Mouse (Mus musculus) kidney, adult 2 months (tissue): ENCODE data around the gene Rcor2.

Experiments used
- CTCF ChIP-seq: fragments of 200-500 bp; conservative IDR thresholded peaks from 2 replicates; pipeline ENCODE4 v1.5.1; 2011; ENCODE audit warnings: low read depth, mild to moderate bottlenecking, control low read depth, low read length, moderate library complexity, mixed read lengths; ENCODE audit not compliant: insufficient read depth, insufficient read length
- POLR2A ChIP-seq: fragments of 200-500 bp; IDR thresholded peaks from one replicate; pipeline ENCODE4 v1.6.1; 2011; ENCODE audit warnings: low read depth, low read length, control low read depth

DNA sequence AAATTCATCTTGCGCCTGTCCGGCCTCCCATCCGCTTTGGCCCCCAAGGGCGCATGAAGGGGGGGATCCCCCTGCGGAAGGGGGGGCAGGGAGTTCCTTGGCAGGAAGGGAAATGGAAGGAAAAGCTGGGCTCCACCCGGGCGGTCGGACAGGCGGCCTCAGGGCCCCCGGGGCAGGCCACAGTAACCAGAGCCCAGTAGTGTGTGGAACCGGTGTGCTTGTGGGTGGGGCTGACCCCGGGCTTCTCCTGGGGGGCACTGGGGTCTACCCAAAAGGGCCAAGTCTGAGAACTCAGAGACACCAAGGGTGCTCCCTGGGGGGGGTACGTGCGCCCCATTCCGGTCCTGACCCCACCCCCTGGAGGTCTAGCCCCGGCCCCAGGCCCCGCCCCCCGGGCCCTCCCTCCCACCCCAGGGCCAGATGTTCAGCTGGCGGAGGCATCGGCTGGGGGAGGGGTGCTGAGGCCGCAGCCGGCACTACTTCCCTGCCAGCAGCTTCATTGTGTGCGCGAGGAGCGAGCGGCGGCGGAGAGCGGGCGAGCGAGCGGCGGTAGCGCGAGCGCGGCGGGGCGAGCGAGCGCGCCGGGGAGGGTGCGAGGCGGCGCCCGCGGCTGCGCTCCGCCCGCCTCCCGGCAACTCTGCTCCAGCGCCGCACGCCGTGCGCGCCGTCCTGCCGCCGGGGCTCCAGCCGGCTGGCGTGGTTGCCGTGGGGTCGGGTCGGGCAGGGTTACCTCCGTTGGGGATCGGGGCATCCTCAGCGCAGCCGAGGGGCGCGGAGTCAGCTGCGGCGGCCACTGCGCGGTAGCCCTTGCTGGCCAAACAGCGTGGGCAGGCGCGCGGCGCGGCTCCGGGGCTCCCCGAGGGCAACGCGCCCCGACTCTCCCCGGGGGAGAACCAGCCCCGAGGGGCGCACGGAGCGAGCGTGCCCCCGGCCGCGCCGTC, 926 bp downstream of the Rcor2 start:
- TF ChIP-seq CTCF (no peak), POLR2A (no peak)
